Mouse (Mus musculus) forebrain, embryonic 12.5 days (tissue): Measurements from ENCODE around the gene Cacna1g. TPM values are rescaled to one million over a fixed set of nuclear protein-coding genes. Genes with fewer than 3 reads are reported as not detected.

Experiments
- ATAC-seq: fragments of 200-750 bp; cut with Nextera tagmentation; 2 replicates; pipeline ENCODE4 v1.8.0; 2017; ENCODE audit warnings: moderate TSS enrichment; ENCODE audit not compliant: low FRiP score
- H3K27ac ChIP-seq: fragments of 300-500 bp; sonication (generic); 2 replicates; pipeline ENCODE4 v1.5.1; 2016; ENCODE audit warnings: mild to moderate bottlenecking
- H3K27me3 ChIP-seq: fragments of 300-500 bp; sonication (generic); 2 replicates; pipeline ENCODE4 v1.6.1; 2016; ENCODE audit warnings: mild to moderate bottlenecking
- H3K36me3 ChIP-seq: fragments of 300-500 bp; sonication (generic); replicated peaks from 2 replicates; pipeline ENCODE4 v1.6.1; 2016; ENCODE audit warnings: mild to moderate bottlenecking
- H3K4me1 ChIP-seq: fragments of 300-500 bp; sonication (generic); 2 replicates; pipeline ENCODE4 v1.6.1; 2016
- H3K4me2 ChIP-seq: fragments of 300-500 bp; sonication (generic); 2 replicates; pipeline ENCODE4 v1.6.1; 2016; ENCODE audit warnings: mild to moderate bottlenecking, moderate library complexity
- H3K4me3 ChIP-seq: fragments of 300-500 bp; sonication (generic); replicated peaks from 2 replicates; pipeline ENCODE4 v1.5.1; 2016; ENCODE audit warnings: mild to moderate bottlenecking
- H3K9ac ChIP-seq: fragments of 300-500 bp; sonication (generic); 2 replicates; pipeline ENCODE4 v1.6.1; 2016; ENCODE audit warnings: mild to moderate bottlenecking
- H3K9me3 ChIP-seq: fragments of 300-500 bp; sonication (generic); 2 replicates; pipeline ENCODE4 v1.6.1; 2016
- WGBS: fragments of 180-500 bp; shearing (Covaris S2); methylation state at CpG from one replicate; pipeline ENCODE4 v1.1.7; 2016; 5-methylcytosine and 5-hydroxymethylcytosine counted together
- polyA plus RNA-seq: library from polyadenylated mRNA; unstranded; fragments of >200 nt; fragmentation: Nextera tagmentation; extraction: Ambion mirVana; gene quantifications from 2 replicates; pipeline ENCODE4 v1.2.1, GENCODE M21; 2016

Gene Cacna1g
- polyA plus RNA-seq, 1 experiment from 2014 or later: 12.1 TPM

- ATAC-seq: peak; percentile 80
Measured at GRCm38 (mm10) chr11:94491035-94491748, 17.2 kb upstream of the Cacna1g start.

GRCm38 (mm10) chr11:94489745-94490144 lies 15.7 kb upstream of the Cacna1g start:
- Histone ChIP-seq H3K4me2 (no peak overlapping the region), H3K4me1 (peaks cover 22% of the 10 kb centered on the region), H3K36me3 (no peaks in the 10 kb centered on the region), H3K27me3 (peaks cover 71% of the 10 kb centered on the region), H3K27ac (no peak overlapping the region), H3K4me3 (no peak overlapping the region), H3K9ac (no peak overlapping the region), H3K9me3 (no peaks in the 10 kb centered on the region)
- 33% methylated on average over 4 of the region's 4 CpGs for WGBS
- no peak for ATAC-seq

More at GRCm38 (mm10) chr11:94491035-94491748, 17.2 kb upstream of the Cacna1g start:
- Histone ChIP-seq H3K27me3 (peaks cover 67% of the 10 kb centered on the region), H3K4me2 (peak overlapping the region; percentile 75), H3K36me3 (no peaks in the 10 kb centered on the region), H3K27ac (no peak overlapping the region), H3K9ac (peak overlapping the region; percentile 67), H3K4me3 (peak overlapping the region; percentile 58), H3K4me1 (peaks cover 22% of the 10 kb centered on the region), H3K9me3 (no peaks in the 10 kb centered on the region)
- WGBS: 3% methylated on average over 54 of the region's 55 CpGs

GRCm38 (mm10) chr11:94488767-94489533 lies 15.0 kb upstream of the Cacna1g start:
- peaks cover 75% of the 10 kb centered on the region for H3K27me3 ChIP-seq
- H3K9me3 ChIP-seq: no peaks in the 10 kb centered on the region

GRCm38 (mm10) chr11:94486001-94486400 lies 12.0 kb upstream of the Cacna1g start, which contains the start of gene Spata20:
Gene Spata20 (minus strand): TSS chr11:94486179.
- peak within 1 kb of the TSS; percentile 39 for H3K4me2 ChIP-seq
- ATAC-seq: peak; percentile 77
- H3K27ac ChIP-seq: no peak within 1 kb of the TSS
- H3K4me3 ChIP-seq: 0 out of 2 replicates have a peak within 1 kb of the TSS, but pooled peaks have one; percentile 9
- no peaks in the 10 kb centered on the region for H3K9me3 ChIP-seq
- WGBS: 2% methylated on average over 24 of the region's 24 CpGs
- H3K27me3 ChIP-seq: peaks cover 54% of the 10 kb centered on the region
- no peak within 1 kb of the TSS for H3K9ac ChIP-seq
- H3K36me3 ChIP-seq: no peaks in the 10 kb centered on the region
- H3K4me1 ChIP-seq: peaks cover 11% of the 10 kb centered on the region

More at GRCm38 (mm10) chr11:94488767-94489533, 15.0 kb upstream of the Cacna1g start:
- no peaks in the 10 kb centered on the region for H3K36me3 ChIP-seq
- no peak overlapping the region for H3K9ac ChIP-seq
- no peak overlapping the region for H3K4me2 ChIP-seq
- peaks cover 22% of the 10 kb centered on the region for H3K4me1 ChIP-seq
- 89% methylated on average over 11 of the region's 11 CpGs for WGBS
- H3K4me3 ChIP-seq: no peak overlapping the region
- ATAC-seq: no peak
- H3K27ac ChIP-seq: no peak overlapping the region

- no peak overlapping the region for H3K4me3 ChIP-seq
- no peak overlapping the region for H3K27ac ChIP-seq
- no peak for ATAC-seq
- no peaks in the 10 kb centered on the region for H3K9me3 ChIP-seq
- peaks cover 47% of the 10 kb centered on the region for H3K27me3 ChIP-seq
- WGBS: 82% methylated on average over 5 of the region's 5 CpGs
- H3K4me2 ChIP-seq: no peak overlapping the region
- no peak overlapping the region for H3K9ac ChIP-seq
- no peaks in the 10 kb centered on the region for H3K36me3 ChIP-seq
- peaks cover 7% of the 10 kb centered on the region; the same call in 1 of the 2 replicates for H3K4me1 ChIP-seq
Measured at GRCm38 (mm10) chr11:94485223-94485622, 11.2 kb upstream of the Cacna1g start.

GRCm38 (mm10) chr11:94484636-94485035 lies 10.6 kb upstream of the Cacna1g start:
- no peak overlapping the region for H3K9ac ChIP-seq
- peaks cover 41% of the 10 kb centered on the region for H3K27me3 ChIP-seq

GRCm38 (mm10) chr11:94483921-94484320 lies 9.9 kb upstream of the Cacna1g start:
- no peaks in the 10 kb centered on the region for H3K36me3 ChIP-seq
- no peak overlapping the region for H3K27ac ChIP-seq
- H3K9ac ChIP-seq: no peak overlapping the region
- H3K27me3 ChIP-seq: peaks cover 35% of the 10 kb centered on the region
- WGBS: 83% methylated on average over 14 of the region's 14 CpGs
- peaks cover 4% of the 10 kb centered on the region; the same call in 1 of the 2 replicates for H3K4me1 ChIP-seq
- H3K9me3 ChIP-seq: no peaks in the 10 kb centered on the region
- no peak for ATAC-seq
- no peak overlapping the region for H3K4me2 ChIP-seq
- no peak overlapping the region for H3K4me3 ChIP-seq

More at GRCm38 (mm10) chr11:94484636-94485035, 10.6 kb upstream of the Cacna1g start:
- Histone ChIP-seq H3K9me3 (no peaks in the 10 kb centered on the region), H3K27ac (no peak overlapping the region), H3K4me2 (no peak overlapping the region), H3K4me1 (peaks cover 5% of the 10 kb centered on the region; the same call in 1 of the 2 replicates), H3K36me3 (no peaks in the 10 kb centered on the region), H3K4me3 (no peak overlapping the region)
- WGBS: 90% methylated on average over 9 of the region's 9 CpGs
- no peak for ATAC-seq

- no peak for ATAC-seq
Measured at GRCm38 (mm10) chr11:94483436-94483835, 9.4 kb upstream of the Cacna1g start.

GRCm38 (mm10) chr11:94482738-94483137 lies 8.7 kb upstream of the Cacna1g start:
- ATAC-seq: no peak
- no peak overlapping the region for H3K4me2 ChIP-seq
- no peak overlapping the region for H3K4me3 ChIP-seq
- H3K36me3 ChIP-seq: no peaks in the 10 kb centered on the region
- no peak overlapping the region for H3K27ac ChIP-seq
- H3K9me3 ChIP-seq: no peaks in the 10 kb centered on the region
- peaks cover 34% of the 10 kb centered on the region for H3K27me3 ChIP-seq
- no peak overlapping the region for H3K9ac ChIP-seq
- WGBS: 91% methylated on average over 11 of the region's 11 CpGs
- H3K4me1 ChIP-seq: peaks cover 3% of the 10 kb centered on the region; the same call in 1 of the 2 replicates

More at GRCm38 (mm10) chr11:94483436-94483835, 9.4 kb upstream of the Cacna1g start:
- no peak overlapping the region for H3K4me2 ChIP-seq
- H3K9ac ChIP-seq: no peak overlapping the region
- H3K9me3 ChIP-seq: no peaks in the 10 kb centered on the region
- 76% methylated on average over 11 of the region's 11 CpGs for WGBS
- H3K4me1 ChIP-seq: peaks cover 4% of the 10 kb centered on the region; the same call in 1 of the 2 replicates
- no peak overlapping the region for H3K4me3 ChIP-seq
- peaks cover 33% of the 10 kb centered on the region for H3K27me3 ChIP-seq
- H3K36me3 ChIP-seq: no peaks in the 10 kb centered on the region
- no peak overlapping the region for H3K27ac ChIP-seq

GRCm38 (mm10) chr11:94481963-94482362 lies 8.0 kb upstream of the Cacna1g start:
- no peak overlapping the region for H3K9ac ChIP-seq
- H3K9me3 ChIP-seq: no peaks in the 10 kb centered on the region
- H3K4me2 ChIP-seq: no peak overlapping the region
- 95% methylated on average over 7 of the region's 7 CpGs for WGBS
- no peaks in the 10 kb centered on the region for H3K36me3 ChIP-seq
- no peaks in the 10 kb centered on the region; the same call in 1 of the 2 replicates for H3K4me1 ChIP-seq
- H3K27ac ChIP-seq: no peak overlapping the region
- H3K27me3 ChIP-seq: peaks cover 35% of the 10 kb centered on the region
- ATAC-seq: no peak
- H3K4me3 ChIP-seq: no peak overlapping the region

- H3K4me3 ChIP-seq: no peak overlapping the region
- no peak for ATAC-seq
- 89% methylated on average over 9 of the region's 9 CpGs for WGBS
Measured at GRCm38 (mm10) chr11:94480382-94480781, 6.4 kb upstream of the Cacna1g start.

GRCm38 (mm10) chr11:94477651-94478050 lies 3.7 kb upstream of the Cacna1g start:
- no peaks in the 10 kb centered on the region for H3K9me3 ChIP-seq
- H3K4me1 ChIP-seq: peaks cover 31% of the 10 kb centered on the region
- ATAC-seq: no peak
- no peak overlapping the region for H3K4me3 ChIP-seq
- H3K36me3 ChIP-seq: no peaks in the 10 kb centered on the region
- 72% methylated on average over 6 of the region's 6 CpGs for WGBS
- H3K27ac ChIP-seq: no peak overlapping the region
- no peak overlapping the region for H3K4me2 ChIP-seq
- H3K9ac ChIP-seq: no peak overlapping the region
- H3K27me3 ChIP-seq: peaks cover 44% of the 10 kb centered on the region

More at GRCm38 (mm10) chr11:94480382-94480781, 6.4 kb upstream of the Cacna1g start:
- Histone ChIP-seq H3K9me3 (no peaks in the 10 kb centered on the region), H3K36me3 (no peaks in the 10 kb centered on the region), H3K27me3 (peaks cover 40% of the 10 kb centered on the region), H3K9ac (no peak overlapping the region), H3K4me1 (peaks cover 10% of the 10 kb centered on the region), H3K27ac (no peak overlapping the region), H3K4me2 (no peak overlapping the region)
